Comparison of ENCODE assay signal across 11 mouse cellular contexts in the genomic region with DNA sequence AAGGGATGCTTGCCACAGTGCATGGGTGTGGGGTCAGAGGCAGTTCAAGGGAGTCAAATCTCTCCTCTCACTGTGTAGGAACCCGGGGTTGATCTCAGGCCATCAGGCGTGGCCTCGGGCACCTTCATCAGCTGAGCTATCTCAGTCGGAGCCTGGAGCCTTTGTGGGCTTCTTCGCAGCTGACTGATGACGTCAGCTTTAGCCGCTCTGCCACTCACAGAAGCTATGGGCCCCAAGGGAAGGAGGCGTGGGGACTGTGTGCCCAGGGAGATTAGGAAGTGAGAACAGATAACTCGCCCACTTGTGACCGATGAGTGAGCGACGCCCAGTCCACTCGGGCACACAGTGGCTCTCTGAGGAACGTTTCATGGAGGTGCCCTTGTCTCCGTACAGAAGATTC. TPM values are rescaled to one million over a fixed set of nuclear protein-coding genes. Genes with fewer than 3 reads are reported as not detected.
A peak's percentile ranks its signal among the peaks of the same experiment; 100 is the strongest.
DNase-seq lines count a peak whose midpoint lies in the region; ATAC-seq and TF ChIP-seq lines count a peak whose summit lies in the region.
"Had no signal": no experiment of that assay in that cellular context is flagged by ENCODE, and none has a peak within 500 bp of the region (broad histone marks: within the 10 kb centered on the region; RNA-seq: fewer than 3 reads in every experiment).

No protein-coding gene starts in this region.

- H3K27ac ChIP-seq in midbrain, postnatal 0 days (ENCODE audit: low read depth, low read length) = no peak overlapping the region
- H3K27ac ChIP-seq: limb, embryonic 15.5 days had no signal

- H3K4me3 ChIP-seq in midbrain, postnatal 0 days (ENCODE audit: low read depth, low read length) = no peak overlapping the region
- H3K4me3 ChIP-seq: limb, embryonic 15.5 days had no signal

- H3K36me3 ChIP-seq in midbrain, postnatal 0 days (ENCODE audit: insufficient read depth, low read length) = no peaks in the 10 kb centered on the region
- H3K36me3 ChIP-seq: limb, embryonic 15.5 days had no signal

- H3K9ac ChIP-seq in midbrain, postnatal 0 days (replicated peaks; ENCODE audit: low read length, poor library complexity, severe bottlenecking) = no peak overlapping the region
- H3K9ac ChIP-seq: limb, embryonic 15.5 days had no signal

- TF ChIP-seq CTCF in midbrain, postnatal 0 days (IDR thresholded peaks at IDR 0.05) = no peak

- H3K4me2 ChIP-seq in midbrain, postnatal 0 days (ENCODE audit: low read depth, low read length, poor library complexity, severe bottlenecking) = no peak overlapping the region
- H3K4me2 ChIP-seq: limb, embryonic 15.5 days had no signal

- peak; percentile 90 for ATAC-seq in monocyte, adult 5-6 weeks (replicated peaks; ENCODE audit: insufficient number of reproducible peaks, low FRiP score, low TSS enrichment, poor library complexity, severe bottlenecking)
- ATAC-seq in midbrain, postnatal 0 days (ENCODE audit: low FRiP score) = no peak
- ATAC-seq in frontal cortex, adult (ENCODE audit: low TSS enrichment) = no peak
- ATAC-seq: inflammation-experienced regulatory T-cells, adult 6 months had no signal

- no peaks in the 10 kb centered on the region for H3K9me3 ChIP-seq in midbrain, postnatal 0 days (ENCODE audit: low read length)
- H3K9me3 ChIP-seq: limb, embryonic 15.5 days had no signal

- no peaks in the 10 kb centered on the region for H3K4me1 ChIP-seq in midbrain, postnatal 0 days (ENCODE audit: insufficient read depth, low read length)

- WGBS in midbrain, postnatal 0 days = 62% methylated on average over 15 of the region's 15 CpGs

- H3K27me3 ChIP-seq in midbrain, postnatal 0 days (ENCODE audit: insufficient read depth, low read length) = no peaks in the 10 kb centered on the region

- DNase-seq in embryo, embryonic 10 days (ENCODE audit: low spot score) = peak; percentile 26
- no peak for DNase-seq in embryo, embryonic 9.5 days (ENCODE audit: extremely low spot score)
- peak; percentile 45 for DNase-seq in c-Kit-positive CD71-positive TER-119-positive erythroid progenitor cells, embryonic 14.5 days (ENCODE audit: low spot score)
- DNase-seq in liver = peak; percentile 80
- DNase-seq in midbrain, postnatal 0 days (ENCODE audit: low spot score) = no peak
- no peak for DNase-seq in ovary, postnatal 36 days (ENCODE audit: low spot score)
- DNase-seq: adrenal gland, postnatal 36 days had no signal

RNA-seq across cellular contexts. Expression of a gene that starts 2.8 kb away (rescaled TPM):
- 0.32 to 4.4 TPM (median 0.38 TPM) in 3 replicates for total RNA-seq in monocyte, adult 5-6 weeks (2017)
- 3.6 and 5.6 TPM in 2 replicates for total RNA-seq in midbrain, postnatal 0 days (2014; rRNA removed)
- 6.6 and 7.2 TPM in 2 replicates for polyA plus RNA-seq in midbrain, postnatal 0 days (2015; fragmentation: Nextera tagmentation; extraction: Ambion mirVana)

Comparison
In these comparisons a context has a peak if more than half of its experiments do, and no peak if none do; other contexts are left out.
1. DNase-seq: peak in embryo, embryonic 10 days (single experiment), c-Kit-positive CD71-positive TER-119-positive erythroid progenitor cells, embryonic 14.5 days (single experiment) and liver (single experiment); none in embryo, embryonic 9.5 days (single experiment), midbrain, postnatal 0 days (single experiment) and ovary, postnatal 36 days (single experiment).